Mouse (Mus musculus): ENCODE results near the gene Sparcl1.

DNA sequence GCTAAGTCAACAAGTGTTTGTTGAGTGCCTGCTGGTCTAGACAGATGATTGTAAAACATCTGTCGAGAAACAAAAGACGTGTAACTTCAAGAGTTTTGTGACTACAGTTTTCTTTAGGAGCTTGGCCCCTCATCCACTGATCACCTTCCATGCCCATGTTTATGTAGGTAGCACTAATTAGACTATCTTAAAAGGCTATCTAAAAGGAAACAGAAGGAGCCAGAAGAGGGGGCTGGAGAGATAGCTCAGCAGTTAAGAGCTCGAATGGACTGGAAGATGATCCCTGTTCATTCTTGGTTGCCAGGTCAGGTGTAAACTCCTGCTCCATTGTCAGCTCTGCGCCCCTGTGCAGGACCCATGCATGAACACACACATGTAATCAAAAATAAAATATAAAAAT is 65.4 kb downstream of the Sparcl1 start:
- no peak for TF ChIP-seq CTCF (IDR thresholded peaks at IDR 0.05; ENCODE audit: extremely low read depth, insufficient read depth, insufficient read length, insufficient replicate concordance)
- no peak for TF ChIP-seq POLR2A (IDR thresholded peaks at IDR 0.05; ENCODE audit: low read depth, low read length)
